Mouse (Mus musculus): ENCODE results near the gene Wipi2.

- TF ChIP-seq ZNF384 (IDR thresholded peaks at IDR 0.05; ENCODE audit: low read depth, low read length) (no peak), ZC3H11A (IDR thresholded peaks at IDR 0.05; ENCODE audit: borderline replicate concordance, low read depth, low read length) (no peak)
Measured at GRCm38 (mm10) chr5:142641331-142642051, 14.0 kb downstream of the Wipi2 start.
